Mouse (Mus musculus) embryo, embryonic 10.5 days (tissue): Measurements from ENCODE around the gene Kif5c.

Experiments used
- DNase-seq: peaks from one replicate; pipeline ENCODE4 v3.0.0-alpha.2; 2015; ENCODE audit warnings: low spot score

The Kif5c gene

GRCm38 (mm10) chr2:49671753-49672500 is 52.8 kb downstream of the Kif5c start:
- no peak for DNase-seq

GRCm38 (mm10) chr2:49672501-49672874 is 53.4 kb downstream of the Kif5c start:
- no peak for DNase-seq

GRCm38 (mm10) chr2:49676020-49676419 is 56.9 kb downstream of the Kif5c start:
- no peak for DNase-seq

GRCm38 (mm10) chr2:49678386-49678785 is 59.3 kb downstream of the Kif5c start:
- DNase-seq: no peak

GRCm38 (mm10) chr2:49679135-49679964 is 60.3 kb downstream of the Kif5c start:
- no peak for DNase-seq

- no peak for DNase-seq
Measured at GRCm38 (mm10) chr2:49682754-49683153, 63.7 kb downstream of the Kif5c start.

- no peak for DNase-seq
Measured at GRCm38 (mm10) chr2:49684808-49685207, 65.7 kb downstream of the Kif5c start.

GRCm38 (mm10) chr2:49690421-49690826 is 71.3 kb downstream of the Kif5c start:
- DNase-seq: no peak

GRCm38 (mm10) chr2:49691441-49691840 is 72.3 kb downstream of the Kif5c start:
- no peak for DNase-seq

- no peak for DNase-seq
Measured at GRCm38 (mm10) chr2:49694727-49695126, 75.6 kb downstream of the Kif5c start.

GRCm38 (mm10) chr2:49695461-49695860 is 76.4 kb downstream of the Kif5c start:
- no peak for DNase-seq

- DNase-seq: no peak
Measured at GRCm38 (mm10) chr2:49698851-49699250, 79.8 kb downstream of the Kif5c start.

GRCm38 (mm10) chr2:49700176-49700971 is 81.3 kb downstream of the Kif5c start:
- no peak for DNase-seq

GRCm38 (mm10) chr2:49710223-49710622 is 91.1 kb downstream of the Kif5c start:
- DNase-seq: peak; percentile 25

- DNase-seq: no peak
Measured at GRCm38 (mm10) chr2:49711693-49712092, 92.6 kb downstream of the Kif5c start.

GRCm38 (mm10) chr2:49712336-49712887 is 93.3 kb downstream of the Kif5c start:
- no peak for DNase-seq

GRCm38 (mm10) chr2:49716490-49716889 is 97.4 kb downstream of the Kif5c start:
- no peak for DNase-seq

GRCm38 (mm10) chr2:49717437-49718116 is 98.5 kb downstream of the Kif5c start:
- peak; percentile 19 for DNase-seq

- DNase-seq: peak; percentile 49
Measured at GRCm38 (mm10) chr2:49718492-49718891, 99.4 kb downstream of the Kif5c start.

GRCm38 (mm10) chr2:49718935-49719850 is 100.1 kb downstream of the Kif5c start:
- peak; percentile 63 for DNase-seq
